Mouse (Mus musculus) gastrocnemius, postnatal 25 days (tissue): Measurements from ENCODE around the gene Slc2a4. TPM values are rescaled to one million over a fixed set of nuclear protein-coding genes. Genes with fewer than 3 reads are reported as not detected.
A peak's percentile ranks its signal among the peaks of the same experiment; 100 is the strongest.

Source experiments
- DNase-seq: peaks from one replicate; pipeline ENCODE4 v3.0.0; 2022
- long read RNA-seq, 2 experiments: library from polyadenylated mRNA; stranded (forward); transcript quantifications; one replicate each; pipeline ENCODE4 v2.0.0; 2021
- total RNA-seq, 2 experiments: library from RNA; stranded (reverse); gene quantifications; 1 replicate in 1 of 2; 2 replicates in 1 of 2; pipeline ENCODE4 v1.2.3; 2021

Slc2a4 gene
- 100 to 1,000 TPM; 306 to 340 TPM for total RNA-seq
- long read RNA-seq, experiment 1, transcript Slc2a4-201 (11 exons, 2,524 nt) = major isoform, 87 of 184 reads
- long read RNA-seq, experiment 1, partial matches to known transcripts = 33 of 184 reads
- long read RNA-seq, experiment 1, other reads (novel, unspliced or antisense) = 62 of 184 reads
- long read RNA-seq, experiment 2, transcript Slc2a4-201 (11 exons, 2,524 nt) = major isoform, 186 of 289 reads
- long read RNA-seq, experiment 2, partial matches to known transcripts = 50 of 289 reads
- long read RNA-seq, experiment 2, other reads (novel, unspliced or antisense) = 52 of 289 reads

- peak; percentile 94 for DNase-seq
Observed at GRCm38 (mm10) chr11:69948066-69948762, at the start of gene Slc2a4. Slc2a4 (minus strand) TSS chr11:69948188.

DNA sequence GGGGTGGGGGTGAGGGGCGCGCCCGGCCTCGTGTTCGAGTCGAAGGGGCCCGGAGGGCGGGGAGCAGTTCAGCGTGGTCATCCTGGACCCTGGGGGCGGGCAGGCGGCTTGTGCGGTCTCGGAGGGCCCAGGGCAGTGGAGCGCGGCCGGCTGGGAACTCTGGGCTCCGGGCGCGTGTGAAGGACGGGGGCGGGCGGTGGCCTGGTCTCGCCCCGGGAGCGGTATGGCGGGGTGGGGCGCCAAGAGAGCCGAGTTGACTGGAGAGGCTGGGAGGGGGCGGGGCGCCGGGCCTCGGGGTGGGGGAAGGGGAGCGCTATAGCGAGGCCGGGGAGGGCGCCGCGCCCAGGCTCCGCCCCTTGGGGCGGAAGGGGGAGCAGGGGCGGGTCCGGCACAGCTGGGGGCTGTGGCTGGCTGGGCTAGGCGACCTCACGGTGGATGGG, 49.1 kb upstream of the Slc2a4 start:
- peak; percentile 94 for DNase-seq

DNA sequence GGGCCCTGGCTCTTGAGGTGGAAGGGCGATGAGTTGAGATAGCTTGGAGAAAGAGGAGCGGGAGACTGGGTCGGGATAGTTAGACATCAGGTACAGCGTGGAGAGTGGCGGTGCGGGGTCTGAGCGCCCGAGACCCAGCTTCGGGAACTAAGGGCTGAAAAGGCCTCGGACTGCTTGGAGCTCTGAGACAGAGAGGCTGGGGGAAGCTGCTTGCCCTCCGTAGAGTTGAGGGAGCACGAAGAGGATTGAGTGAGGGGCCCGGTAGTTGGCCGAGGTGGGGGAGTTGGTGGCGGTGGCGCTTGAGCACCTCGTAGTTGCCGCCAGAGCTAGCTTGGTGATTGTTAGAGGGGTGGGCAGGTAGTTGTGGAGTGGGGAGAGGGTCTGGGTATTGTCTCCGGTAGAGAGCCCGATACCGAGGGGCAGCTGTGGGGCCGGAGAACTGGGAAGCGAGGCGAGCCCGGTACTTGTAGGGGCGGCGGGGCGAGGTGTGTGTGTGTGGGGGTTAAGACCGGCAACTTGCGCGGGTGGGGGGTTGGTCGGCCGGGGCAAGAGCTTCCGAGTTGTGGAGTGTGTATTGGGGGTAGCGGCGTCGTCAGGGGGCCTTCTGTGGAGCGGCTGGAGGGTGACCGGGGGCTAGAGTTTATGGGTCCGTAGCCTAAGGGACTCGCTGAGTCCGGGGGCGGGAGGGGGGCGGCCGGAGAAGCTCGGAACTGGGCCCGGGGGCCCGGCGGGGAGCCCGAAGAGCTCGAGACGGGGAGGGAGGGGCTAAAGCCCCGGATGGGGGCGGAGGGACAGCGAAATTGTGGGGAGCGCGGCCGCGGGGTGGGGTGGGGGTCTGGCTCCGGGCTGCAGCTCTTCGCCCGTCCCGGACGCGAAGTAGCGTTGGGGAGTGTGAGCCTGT, 48.4 kb upstream of the Slc2a4 start:
- DNase-seq = peak; percentile 78

- peak; percentile 99 for DNase-seq
Observed at GRCm38 (mm10) chr11:69995391-69995960, 47.5 kb upstream of the Slc2a4 start, which contains the start of gene Phf23. Phf23 (plus strand) TSS chr11:69995777.

- no peak for DNase-seq
Observed at GRCm38 (mm10) chr11:69994401-69995090, 46.6 kb upstream of the Slc2a4 start.

- no peak for DNase-seq
Observed at GRCm38 (mm10) chr11:69992932-69993331, 44.9 kb upstream of the Slc2a4 start.

- DNase-seq = no peak
Observed at GRCm38 (mm10) chr11:69992396-69992795, 44.4 kb upstream of the Slc2a4 start.

GRCm38 (mm10) chr11:69991711-69992110, 43.7 kb upstream of the Slc2a4 start:
- DNase-seq = no peak

- peak; percentile 95 for DNase-seq
Observed at GRCm38 (mm10) chr11:69990850-69991691, 43.1 kb upstream of the Slc2a4 start, which contains the start of gene Gabarap. Gabarap (plus strand) TSS chr11:69991143.

DNA sequence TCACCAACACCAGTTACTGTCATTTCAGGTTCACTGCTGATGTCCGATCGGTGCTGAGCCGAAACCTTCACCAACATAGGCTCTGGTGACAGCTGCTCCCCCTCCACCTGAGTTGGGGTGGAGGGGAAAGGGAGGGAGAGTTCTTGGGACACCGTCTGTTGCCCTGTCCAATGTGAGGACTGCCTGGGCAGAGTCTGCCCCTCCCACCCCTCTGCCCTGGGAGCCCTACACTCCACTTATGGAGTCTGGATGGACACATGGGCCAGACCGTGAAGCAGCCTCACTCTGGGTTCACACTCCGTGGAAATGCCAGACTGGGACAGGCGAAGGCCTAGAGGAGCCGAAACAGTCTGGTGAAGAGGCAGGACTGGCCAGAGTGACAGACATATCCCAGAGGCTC, 42.0 kb upstream of the Slc2a4 start:
- DNase-seq = no peak

DNA sequence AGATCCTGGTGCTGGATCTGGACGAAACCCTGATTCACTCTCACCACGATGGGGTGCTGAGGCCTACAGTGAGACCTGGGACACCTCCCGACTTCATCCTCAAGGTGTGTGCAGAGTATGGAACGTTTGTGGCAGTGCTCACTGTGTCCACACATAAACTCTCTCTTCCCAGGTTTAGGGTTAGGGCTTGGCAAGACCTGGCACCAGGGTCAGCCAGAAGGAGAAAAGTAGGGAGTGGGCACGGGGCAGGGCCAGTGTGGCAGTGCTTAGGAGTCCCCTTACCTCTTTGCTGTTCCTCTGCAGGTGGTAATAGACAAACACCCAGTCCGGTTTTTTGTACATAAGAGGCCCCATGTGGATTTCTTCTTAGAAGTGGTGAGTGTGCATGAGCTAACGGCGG, 36.4 kb upstream of the Slc2a4 start:
- no peak for DNase-seq

DNA sequence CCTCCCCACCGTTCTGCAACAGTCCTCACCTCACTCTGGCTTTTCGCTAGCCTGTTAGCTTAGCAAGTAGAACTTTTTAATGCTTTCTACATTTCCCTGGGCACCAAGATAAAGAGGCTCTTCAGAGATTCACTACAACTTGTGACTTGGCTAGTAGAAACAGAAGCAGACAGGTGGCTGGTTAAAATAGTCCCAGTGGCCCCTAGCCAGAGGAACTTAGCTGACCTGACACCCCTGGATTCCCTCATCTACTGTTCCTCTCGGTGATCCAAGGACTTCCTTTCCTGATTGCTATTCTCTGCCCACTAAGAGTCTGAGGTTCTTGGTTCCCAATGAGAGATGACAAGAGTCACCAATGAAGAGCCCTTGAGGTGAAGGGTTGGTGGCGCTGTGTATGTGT, 35.4 kb upstream of the Slc2a4 start:
- peak; percentile 71 for DNase-seq

DNA sequence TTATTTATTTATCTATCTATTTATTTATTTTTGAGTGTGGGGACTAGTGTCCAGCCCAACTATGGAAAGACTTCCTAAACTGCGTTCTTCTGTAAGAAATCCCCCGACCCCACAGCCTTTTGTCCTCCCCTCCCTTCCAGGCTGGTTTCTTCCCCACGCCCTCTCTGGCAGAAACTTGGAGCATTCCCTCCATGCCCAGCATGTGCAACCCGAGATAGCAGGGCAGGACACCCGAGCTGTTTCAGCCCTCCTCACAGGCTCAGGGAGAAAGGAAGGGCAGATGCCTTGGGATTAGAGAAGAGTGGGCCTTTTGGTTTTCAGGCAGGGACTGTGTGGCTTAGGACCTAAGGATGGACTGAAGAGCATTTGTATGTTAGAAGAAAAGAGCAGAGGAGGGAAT, 34.9 kb upstream of the Slc2a4 start:
- DNase-seq = peak; percentile 74

DNA sequence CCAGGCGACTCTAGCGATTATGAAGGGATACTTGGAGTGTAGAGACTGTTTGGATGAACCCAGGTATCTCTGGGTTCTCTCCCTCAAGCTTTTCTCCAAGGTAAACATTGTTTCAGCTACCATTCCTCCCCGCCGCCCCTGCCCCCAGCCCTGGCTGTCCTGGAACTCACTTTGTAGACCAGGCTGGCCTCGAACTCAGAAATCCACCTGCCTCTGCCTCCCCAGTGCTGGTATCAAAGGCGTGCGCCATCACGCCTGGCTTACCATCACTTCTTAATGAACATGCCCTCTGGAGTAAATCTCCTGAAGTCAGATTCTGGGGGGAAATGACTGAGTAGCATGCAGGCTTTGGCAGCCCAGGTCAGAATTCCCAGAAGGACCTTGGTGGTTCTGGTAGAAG, 34.2 kb upstream of the Slc2a4 start, which contains the start of gene Elp5:
Gene Elp5, minus strand, starts transcription at position 293 of the 400 bp plus-strand sequence.
- no peak for DNase-seq

DNA sequence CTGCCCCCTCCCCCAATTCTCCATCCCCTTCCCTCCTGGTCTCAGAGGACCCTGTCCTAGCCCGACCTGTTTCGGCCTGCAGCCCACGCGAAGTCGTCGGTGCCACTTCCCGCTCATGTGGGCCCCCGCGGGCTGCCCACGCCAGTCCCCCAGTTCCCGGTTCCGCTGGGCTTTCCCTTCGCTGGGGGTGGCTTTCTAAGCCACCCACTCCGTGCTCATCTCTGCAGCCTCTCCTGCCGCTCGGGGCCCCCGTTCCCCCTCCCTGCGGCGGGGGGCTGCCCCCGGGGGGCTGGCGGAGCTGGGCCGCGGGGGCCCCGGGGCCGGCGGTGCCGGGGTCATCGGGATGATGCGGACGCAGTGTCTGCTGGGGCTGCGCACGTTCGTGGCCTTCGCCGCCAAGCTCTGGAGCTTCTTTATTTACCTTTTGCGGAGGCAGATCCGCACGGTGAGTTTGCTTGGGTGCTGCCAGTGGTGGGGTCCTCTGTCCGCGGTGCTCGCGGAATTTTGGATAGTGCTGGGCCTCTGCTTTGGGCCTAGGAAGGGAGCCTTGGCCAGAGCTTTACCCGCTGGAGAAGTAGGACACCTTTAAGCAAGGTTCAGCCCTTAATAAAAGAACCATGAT, 33.3 kb upstream of the Slc2a4 start, which contains the start of gene Ctdnep1:
Gene Ctdnep1, plus strand, starts transcription at position 16 of the 622 bp plus-strand sequence.
- no peak for DNase-seq

DNA sequence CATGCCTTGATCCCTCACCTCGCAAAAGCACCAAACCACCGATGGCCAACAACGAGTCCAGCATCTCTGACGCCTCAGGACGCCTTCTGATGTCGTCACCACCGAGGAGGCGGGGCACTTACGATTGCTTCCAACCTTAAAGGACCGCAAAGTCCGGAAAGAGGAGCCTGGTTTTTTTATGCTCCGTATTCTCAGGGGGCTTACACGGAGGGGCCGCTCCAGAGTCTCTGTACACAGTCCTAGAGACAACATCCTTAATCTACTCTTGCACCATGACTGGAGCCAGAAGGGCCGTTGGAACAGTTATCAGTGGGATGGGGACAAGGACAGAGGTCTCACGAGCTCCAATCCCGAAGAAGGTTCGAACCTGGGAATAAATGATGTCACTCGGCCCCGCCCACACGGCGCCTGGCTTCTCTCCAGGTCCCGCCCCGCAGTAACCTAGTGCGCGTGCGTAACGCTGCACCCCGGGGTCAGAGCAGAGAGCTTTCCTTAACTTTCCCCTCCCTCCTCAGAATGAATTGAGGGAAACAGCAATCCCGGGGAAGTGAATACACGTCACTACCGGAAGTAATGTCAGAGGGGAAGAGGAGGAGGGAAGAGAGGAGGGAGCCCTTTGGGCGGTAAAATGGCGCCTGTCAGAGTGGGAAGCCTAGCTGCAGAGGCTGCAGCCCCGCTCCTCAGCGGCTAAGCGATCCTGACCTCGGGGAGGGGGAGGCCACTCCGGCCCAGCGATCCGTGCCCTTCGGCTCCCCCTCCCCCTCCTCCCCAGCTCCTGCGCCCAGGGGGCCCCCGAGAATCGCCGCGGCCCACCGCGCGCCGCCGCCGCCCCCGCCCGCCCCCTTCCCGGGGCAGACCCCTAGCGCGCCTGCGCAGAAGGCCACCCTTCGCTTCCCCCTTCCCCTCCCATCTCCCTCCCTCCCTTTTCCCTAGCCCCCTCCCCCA, 32.5 kb upstream of the Slc2a4 start:
- DNase-seq = peak; percentile 97

- DNase-seq = no peak
Observed at GRCm38 (mm10) chr11:69979827-69980195, 31.8 kb upstream of the Slc2a4 start.

GRCm38 (mm10) chr11:69976271-69976670, 28.3 kb upstream of the Slc2a4 start:
- no peak for DNase-seq

DNA sequence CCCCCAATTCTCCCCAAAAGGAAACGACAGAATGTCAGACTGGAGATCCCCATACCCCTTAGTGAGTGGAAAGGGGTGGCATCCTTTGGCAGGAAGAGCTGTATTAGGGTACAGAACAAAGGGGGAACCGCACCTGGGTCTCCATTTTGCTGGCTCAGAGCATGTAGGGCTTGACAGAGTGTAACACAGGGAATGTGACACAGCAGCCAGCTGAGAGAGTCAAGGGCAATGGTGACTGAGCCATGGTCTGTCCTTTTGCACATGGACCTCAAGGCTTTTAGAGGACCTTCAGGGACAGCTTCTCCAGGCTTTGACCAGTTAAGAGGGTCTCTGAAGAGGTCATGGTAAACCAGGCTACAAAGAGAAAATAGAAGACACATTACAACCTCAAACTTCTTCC, 26.9 kb upstream of the Slc2a4 start:
- no peak for DNase-seq
